Mouse (Mus musculus) macrophage (primary cell): Measurements from ENCODE around the gene Kat2a. TPM values are rescaled to one million over a fixed set of nuclear protein-coding genes. Genes with fewer than 3 reads are reported as not detected.
A peak's percentile ranks its signal among the peaks of the same experiment; 100 is the strongest.

Source experiments
- H3K27ac ChIP-seq: fragments of 350-480 bp; formaldehyde crosslinking; 2 replicates; pipeline ENCODE4 v1.9.0; 2021
- H3K36me3 ChIP-seq: fragments of 350-480 bp; formaldehyde crosslinking; 2 replicates; pipeline ENCODE4 v1.9.0; 2021; ENCODE audit errors: inconsistent target
- H3K4me3 ChIP-seq: fragments of 350-480 bp; formaldehyde crosslinking; 2 replicates; pipeline ENCODE4 v1.9.0; 2021; ENCODE audit errors: inconsistent target
- H3K79me2 ChIP-seq: fragments of 350-480 bp; formaldehyde crosslinking; 2 replicates; pipeline ENCODE4 v1.9.0; 2021; ENCODE audit errors: inconsistent target
- WGBS: methylation state at CpG from one replicate; pipeline ENCODE4 v1.1.7; 2026; ENCODE audit warnings: inconsistent platforms; ENCODE audit not compliant: missing documents; 5-methylcytosine and 5-hydroxymethylcytosine counted together
- polyA plus RNA-seq: library from polyadenylated mRNA; stranded (reverse); fragments of 250-400 nt; gene quantifications from 3 replicates; pipeline ENCODE4 v1.2.4, GENCODE M21; 2018; ENCODE audit warnings: inconsistent platforms
- total RNA-seq, 78 experiments: library from RNA; depleted of rRNA; stranded (reverse); fragments of 250-400 nt; gene quantifications; 1 replicate in 9 of 78; 2 replicates in 24 of 78; 3 replicates in 43 of 78; 4 replicates in 2 of 78; pipeline ENCODE4 v1.2.4; 2018; ENCODE audit warnings: inconsistent platforms in 56 of 78

The Kat2a gene
- total RNA-seq (2018; cell fraction: chromatin; rRNA removed): 10 to 100 TPM; 35.6 to 91.5 (median 59.1) TPM
- 10 to 100 TPM; 11.8 to 23.7 (median 19.2) TPM for total RNA-seq (2018; cell fraction: cytosol; rRNA removed)
- total RNA-seq (2018; cell fraction: nucleus; rRNA removed): 10 to 100 TPM; 16.9 to 85.9 (median 40.5) TPM
- 22.4 to 41.0 TPM (median 23.3 TPM) in 3 replicates for polyA plus RNA-seq

DNA sequence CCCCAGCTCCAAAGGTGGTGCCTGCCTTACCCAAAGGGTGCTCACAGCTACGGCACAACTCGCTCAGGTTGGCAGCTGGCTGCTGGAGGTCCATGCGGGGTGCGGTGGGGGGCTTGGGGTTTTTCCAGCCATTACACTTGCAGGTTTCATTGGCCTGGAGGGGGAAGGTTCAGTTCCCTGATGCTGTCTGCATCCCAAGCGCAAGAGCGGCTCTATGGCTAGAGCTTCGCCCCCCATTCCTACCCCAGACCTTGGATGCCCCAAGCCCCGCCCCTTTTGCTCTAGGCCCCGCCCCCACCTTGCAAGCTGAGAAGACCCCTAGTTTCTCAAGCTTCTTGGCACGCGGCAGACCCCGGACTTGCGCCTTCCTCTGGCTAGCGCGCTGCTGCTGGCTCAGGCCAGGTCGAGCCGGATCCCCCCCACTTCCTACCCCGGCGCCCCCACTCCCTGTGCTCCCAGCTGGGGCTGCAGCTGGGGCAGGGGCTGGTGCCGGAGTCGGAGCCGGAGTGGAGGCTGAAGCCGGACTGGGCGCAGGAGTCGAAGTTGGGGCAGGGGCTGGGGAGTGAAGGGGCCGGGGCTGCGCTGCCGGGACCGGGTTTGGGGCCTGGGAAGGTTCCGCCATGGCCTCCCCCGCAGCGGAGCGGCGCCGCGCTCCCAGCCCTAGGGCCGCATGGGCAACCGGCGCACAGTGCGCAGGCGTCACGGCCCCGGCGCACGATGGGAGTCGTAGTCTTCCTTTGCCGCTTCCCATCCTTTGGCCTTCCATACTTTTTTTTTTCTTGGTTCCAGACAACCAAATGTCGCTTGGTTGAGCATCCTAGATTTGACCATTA is at the start of gene Kat2a:
TSS of gene Kat2a (minus strand) at position 683 of the 833 bp plus-strand sequence.
- Histone ChIP-seq H3K36me3 (peaks cover 50% of the 10 kb centered on the region), H3K27ac (peak within 1 kb of the TSS; percentile 81), H3K79me2 (peaks cover 22% of the 10 kb centered on the region), H3K4me3 (peak within 1 kb of the TSS; percentile 33)
- 2% methylated on average over 44 of the region's 48 CpGs for WGBS

DNA sequence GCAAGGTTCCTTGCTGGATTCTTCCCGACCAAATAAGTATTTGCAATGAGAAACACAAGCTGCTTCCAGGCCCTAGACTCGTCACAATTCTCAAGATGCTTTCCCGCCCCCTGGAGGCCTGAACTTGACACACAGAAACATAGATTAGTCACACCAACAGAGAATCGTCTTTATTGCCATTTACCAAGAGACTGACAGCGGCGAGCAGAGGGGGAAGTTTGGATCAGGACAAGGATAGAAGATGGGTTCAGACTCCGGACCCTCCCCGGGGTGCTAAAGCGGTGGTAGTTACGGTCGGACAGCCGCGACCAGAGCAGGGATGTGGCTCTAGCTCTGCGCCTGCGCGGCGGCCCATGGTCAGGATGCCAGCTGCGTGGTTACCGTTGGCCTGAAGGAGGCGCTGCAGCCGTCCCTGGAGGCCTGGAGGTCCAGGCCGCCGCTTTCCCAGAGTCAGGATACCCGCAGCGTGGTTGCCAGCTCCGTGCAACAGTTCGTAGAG is 49.3 kb upstream of the Kat2a start:
- Histone ChIP-seq H3K27ac (no peak overlapping the region), H3K36me3 (no peaks in the 10 kb centered on the region), H3K79me2 (no peaks in the 10 kb centered on the region), H3K4me3 (peak overlapping the region; percentile 28)
- WGBS: under 1% methylated on average over 27 of the region's 27 CpGs

DNA sequence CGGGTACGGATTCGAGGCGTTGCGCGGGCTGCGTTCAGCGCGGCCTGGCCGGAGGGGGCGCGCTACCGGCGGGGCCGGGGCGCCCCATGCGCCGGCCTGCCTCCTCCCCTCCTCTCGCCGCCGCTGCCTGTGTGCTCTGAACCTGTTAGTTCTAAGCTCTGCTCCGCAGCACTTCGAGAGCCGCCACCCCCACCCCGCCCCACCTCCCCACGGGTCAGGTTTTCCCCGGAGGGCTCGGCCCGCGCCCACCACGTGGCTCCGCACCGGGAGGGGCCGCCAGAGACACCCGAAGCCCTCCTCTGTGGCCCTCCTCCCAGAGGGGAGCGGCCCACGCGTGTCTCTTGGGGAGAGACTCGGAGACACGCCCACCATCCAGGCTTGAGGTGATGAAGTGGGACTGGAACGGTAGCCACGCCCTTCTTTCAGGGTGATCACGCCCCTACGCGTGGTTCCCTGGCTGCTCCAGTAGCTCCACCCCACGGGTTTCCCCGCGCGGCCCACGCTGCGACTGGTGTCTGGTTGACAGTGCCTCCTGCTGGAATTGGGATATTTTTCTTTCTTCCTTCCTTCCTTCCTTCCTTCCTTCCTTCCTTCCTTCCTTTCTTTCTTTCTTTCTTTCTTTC is 47.5 kb upstream of the Kat2a start, which contains the start of gene Kcnh4:
TSS of gene Kcnh4 (minus strand) at position 332 of the 623 bp plus-strand sequence.
- Histone ChIP-seq H3K4me3 (no peak within 1 kb of the TSS), H3K27ac (no peak within 1 kb of the TSS), H3K36me3 (no peaks in the 10 kb centered on the region), H3K79me2 (no peaks in the 10 kb centered on the region)
- WGBS: 3% methylated on average over 47 of the region's 51 CpGs

DNA sequence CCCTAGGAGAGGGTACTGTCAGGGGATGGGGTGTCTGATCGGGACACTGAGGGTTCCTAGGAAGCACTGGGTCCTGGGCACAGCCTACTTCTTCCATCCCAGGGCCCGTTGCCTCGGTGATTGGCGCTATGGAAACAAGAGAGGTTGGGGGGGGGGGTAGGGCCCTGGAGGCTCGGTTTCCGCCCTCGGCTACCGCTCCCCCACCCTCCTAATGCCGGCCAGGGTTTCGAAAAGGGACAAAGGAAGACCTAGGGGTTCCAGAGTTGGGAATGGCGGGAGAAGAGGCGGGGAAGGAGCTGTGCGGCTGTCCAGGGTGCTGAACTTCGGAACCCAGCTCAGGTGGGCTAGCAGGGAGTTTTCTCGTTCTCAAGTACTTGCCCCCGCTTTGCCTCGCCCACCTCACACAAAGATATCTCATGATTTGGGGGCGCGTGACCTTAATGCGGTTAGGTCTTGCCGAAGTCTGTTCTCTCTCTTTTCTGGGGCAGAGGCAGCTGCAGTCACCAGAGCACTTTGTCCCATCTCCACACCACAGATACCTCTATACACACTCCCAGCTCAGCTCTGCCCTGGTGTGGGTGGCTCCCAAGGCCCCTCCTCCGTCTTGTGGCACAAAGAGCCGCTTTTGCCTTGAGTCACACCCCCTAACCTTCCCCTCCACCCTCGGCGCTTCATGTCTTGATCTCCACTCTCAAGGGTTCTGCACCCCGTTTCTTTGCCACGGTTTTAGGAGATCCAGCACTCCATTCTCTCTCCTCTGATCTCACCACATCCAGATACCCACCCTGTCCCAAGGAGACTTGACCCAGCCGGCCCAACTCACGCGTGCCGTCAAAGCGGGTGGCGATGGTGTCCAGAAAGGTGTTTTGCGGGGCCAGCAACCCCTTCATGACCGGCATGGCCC is 46.7 kb upstream of the Kat2a start:
- no peaks in the 10 kb centered on the region for H3K79me2 ChIP-seq
- no peak overlapping the region for H3K4me3 ChIP-seq
- H3K27ac ChIP-seq: no peak overlapping the region
- no peaks in the 10 kb centered on the region for H3K36me3 ChIP-seq
- WGBS: 12% methylated on average over 30 of the region's 35 CpGs

DNA sequence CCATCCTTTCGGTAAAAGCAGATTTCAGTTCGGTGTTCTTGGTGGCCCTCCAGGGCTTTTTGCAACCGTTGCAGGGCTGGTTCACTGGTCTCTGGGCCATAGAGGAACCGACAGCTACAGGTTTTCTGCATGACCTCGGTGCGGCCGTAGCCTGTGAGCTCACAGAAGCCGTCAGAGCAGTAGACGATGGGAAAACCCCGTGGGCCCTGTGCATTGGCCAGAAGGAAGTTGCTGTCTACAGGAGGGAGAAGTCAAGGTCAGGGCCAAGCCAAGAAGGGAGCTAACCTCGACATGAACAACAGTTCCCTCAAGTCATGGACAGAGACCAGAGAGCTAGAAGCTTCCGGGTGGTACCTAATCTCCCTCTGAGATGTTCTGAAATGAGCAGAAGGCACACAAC is 45.3 kb upstream of the Kat2a start:
- no peak overlapping the region for H3K27ac ChIP-seq
- no peaks in the 10 kb centered on the region for H3K36me3 ChIP-seq
- 43% methylated on average over 12 of the region's 12 CpGs for WGBS
- H3K4me3 ChIP-seq: no peak overlapping the region
- H3K79me2 ChIP-seq: no peaks in the 10 kb centered on the region

DNA sequence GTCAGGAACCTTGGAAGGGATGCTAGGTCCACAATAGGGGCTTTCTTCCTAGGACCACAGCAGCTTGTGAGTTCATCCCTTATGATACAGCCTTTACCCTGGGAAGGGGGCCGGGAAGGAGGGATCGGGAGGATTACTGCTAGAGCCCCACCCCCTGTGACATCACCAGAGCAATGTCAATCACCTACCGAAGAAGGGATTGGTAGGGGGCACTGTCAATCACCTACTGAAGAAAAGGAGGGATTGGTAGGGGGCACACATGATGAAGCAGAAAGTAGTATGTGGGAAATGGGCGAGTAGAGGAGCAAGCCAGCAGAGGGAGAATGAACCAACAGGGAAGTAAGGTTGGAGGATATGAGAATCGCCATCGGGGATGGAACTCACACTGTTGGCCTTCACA is 44.2 kb upstream of the Kat2a start:
- Histone ChIP-seq H3K36me3 (no peaks in the 10 kb centered on the region), H3K27ac (no peak overlapping the region), H3K4me3 (no peak overlapping the region), H3K79me2 (no peaks in the 10 kb centered on the region)
- 79% methylated on average over 6 of the region's 6 CpGs for WGBS

DNA sequence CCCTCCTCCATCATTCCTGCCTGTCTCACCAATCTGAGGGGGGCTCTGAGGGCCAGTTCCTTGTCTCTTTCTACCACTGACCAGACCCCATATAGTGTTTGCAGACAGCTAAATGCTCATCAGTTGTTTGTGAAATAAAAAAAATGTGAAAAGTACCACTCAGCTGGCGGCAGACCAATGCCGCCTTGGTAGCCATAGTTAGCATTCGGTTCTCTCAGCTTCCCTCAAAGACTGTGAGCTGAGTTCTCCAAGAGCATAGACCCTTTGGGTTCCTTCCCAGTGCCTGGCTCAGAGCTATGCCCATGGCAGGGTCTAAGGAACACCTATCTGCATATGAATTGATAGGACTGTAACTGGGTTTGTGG is 42.4 kb upstream of the Kat2a start:
- Histone ChIP-seq H3K36me3 (no peaks in the 10 kb centered on the region), H3K27ac (no peak overlapping the region), H3K4me3 (no peak overlapping the region), H3K79me2 (no peaks in the 10 kb centered on the region)
- 97% methylated on average over 3 of the region's 3 CpGs for WGBS

DNA sequence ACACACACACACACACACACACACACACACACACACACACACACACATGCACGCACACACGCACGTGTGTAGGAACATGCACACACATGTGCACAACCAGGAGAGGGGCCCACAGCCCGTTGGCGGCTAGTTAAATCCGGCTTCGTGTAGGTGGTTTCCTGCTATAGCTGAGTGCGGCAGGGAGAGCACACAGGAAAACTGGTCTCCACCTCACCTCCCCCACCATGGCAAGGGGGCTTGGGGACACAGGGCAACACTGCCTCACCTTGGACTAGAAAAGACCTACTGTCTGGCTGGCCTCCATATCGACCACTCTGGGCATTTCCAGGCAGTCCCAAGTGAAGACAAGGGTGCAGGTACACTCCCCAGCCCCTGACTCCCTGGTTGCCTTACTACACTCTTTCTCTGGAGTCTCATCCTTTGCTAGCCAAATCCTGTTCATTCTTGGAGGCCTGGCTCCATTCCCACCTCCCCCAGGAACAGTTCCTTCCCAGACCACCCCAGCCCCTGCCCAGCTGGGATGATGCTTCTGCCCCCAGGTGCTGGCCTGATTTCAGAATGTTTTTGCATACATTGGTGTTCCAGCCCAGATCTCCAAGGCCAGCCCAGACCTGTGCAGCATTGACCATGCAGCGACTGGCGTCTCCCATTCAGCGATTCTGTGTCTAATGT is 41.9 kb upstream of the Kat2a start:
- H3K36me3 ChIP-seq: no peaks in the 10 kb centered on the region
- WGBS: 65% methylated on average over 6 of the region's 12 CpGs
- H3K79me2 ChIP-seq: no peaks in the 10 kb centered on the region
- H3K27ac ChIP-seq: no peak overlapping the region
- no peak overlapping the region for H3K4me3 ChIP-seq

DNA sequence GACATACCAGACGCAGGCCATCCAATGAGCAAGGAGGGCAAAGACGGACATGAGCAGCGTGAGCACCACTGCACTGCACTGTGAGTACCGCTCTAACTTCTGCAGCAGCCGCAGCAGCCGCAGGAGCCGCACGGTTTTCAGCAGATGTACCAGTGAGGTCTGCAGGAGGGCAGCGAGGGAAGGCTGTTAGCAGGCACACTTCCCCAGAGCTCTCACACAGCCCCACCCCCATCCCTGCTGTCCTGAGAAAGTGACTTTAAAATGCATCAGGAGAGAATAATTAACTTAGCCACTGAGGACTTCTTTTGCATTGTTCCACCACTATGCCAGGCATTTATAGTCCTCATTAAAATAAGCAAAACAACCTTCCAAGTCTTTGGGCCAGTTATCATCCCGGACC is 40.0 kb upstream of the Kat2a start:
- WGBS: 62% methylated on average over 10 of the region's 10 CpGs
- no peak overlapping the region for H3K4me3 ChIP-seq
- H3K79me2 ChIP-seq: no peaks in the 10 kb centered on the region
- H3K27ac ChIP-seq: no peak overlapping the region
- no peaks in the 10 kb centered on the region for H3K36me3 ChIP-seq

DNA sequence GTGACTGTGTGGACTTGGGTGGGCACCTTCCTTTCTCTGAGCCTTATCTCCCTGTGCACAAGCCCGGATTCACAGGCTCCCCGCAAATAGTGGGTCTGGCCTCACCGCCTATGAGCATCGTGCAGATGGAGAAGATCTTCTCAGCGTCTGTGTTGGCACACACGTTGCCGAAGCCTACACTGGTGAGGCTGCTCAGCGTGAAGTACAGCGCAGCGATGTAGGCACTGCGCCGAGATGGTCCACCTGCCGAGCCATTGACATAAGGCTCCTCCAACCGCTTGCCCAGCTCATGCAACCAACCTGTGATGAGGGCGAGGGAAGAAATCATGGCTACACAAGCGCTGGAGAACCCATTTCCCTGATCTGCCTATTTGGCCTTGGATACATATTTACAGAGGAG is 37.9 kb upstream of the Kat2a start:
- H3K36me3 ChIP-seq: no peaks in the 10 kb centered on the region
- 93% methylated on average over 16 of the region's 16 CpGs for WGBS
- H3K79me2 ChIP-seq: no peaks in the 10 kb centered on the region
- no peak overlapping the region for H3K4me3 ChIP-seq
- H3K27ac ChIP-seq: no peak overlapping the region

DNA sequence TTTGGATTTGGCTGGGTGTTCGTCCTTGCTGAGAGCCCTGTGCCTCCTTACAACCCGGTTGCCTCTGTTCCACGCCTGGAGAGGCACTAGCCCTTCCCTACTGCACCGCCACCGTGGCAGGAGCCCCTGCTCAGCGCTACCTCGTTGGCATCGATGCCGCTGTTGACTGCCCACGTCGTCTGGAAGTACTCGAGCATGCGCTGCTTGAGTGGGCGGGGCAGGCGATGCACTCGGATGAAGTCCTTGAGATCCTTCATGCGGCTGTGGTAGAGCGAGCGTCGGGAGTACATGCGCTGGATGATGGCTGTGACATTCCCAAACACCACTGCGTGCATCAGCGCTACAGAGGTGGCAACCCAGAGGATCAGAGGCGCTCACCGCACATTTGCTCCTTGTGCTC is 37.2 kb upstream of the Kat2a start:
- Histone ChIP-seq H3K36me3 (no peaks in the 10 kb centered on the region), H3K27ac (no peak overlapping the region), H3K4me3 (no peak overlapping the region), H3K79me2 (no peaks in the 10 kb centered on the region)
- 57% methylated on average over 25 of the region's 25 CpGs for WGBS

DNA sequence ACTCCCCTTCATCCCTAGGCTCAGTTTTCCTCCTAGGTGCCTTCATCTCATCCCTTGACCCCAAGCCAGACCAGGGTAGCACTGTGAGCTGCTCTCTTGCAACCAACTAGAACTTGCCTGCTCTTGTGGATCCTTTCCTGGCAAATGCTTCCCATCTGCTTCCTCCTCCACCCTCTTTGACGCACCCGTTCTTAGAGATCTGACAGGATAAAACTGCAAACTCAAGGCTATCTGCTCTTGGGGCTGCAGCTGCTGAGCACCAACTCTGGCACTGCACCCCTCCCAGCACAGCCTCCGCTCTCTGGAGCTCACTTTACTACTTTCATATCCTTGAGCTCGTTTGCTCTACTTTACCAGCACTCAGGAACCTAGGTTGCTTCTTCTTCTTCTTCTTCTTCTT is 36.4 kb upstream of the Kat2a start:
- Histone ChIP-seq H3K4me3 (no peak overlapping the region), H3K27ac (no peak overlapping the region), H3K79me2 (no peaks in the 10 kb centered on the region), H3K36me3 (no peaks in the 10 kb centered on the region)
- WGBS: 67% methylated on average over 3 of the region's 4 CpGs

DNA sequence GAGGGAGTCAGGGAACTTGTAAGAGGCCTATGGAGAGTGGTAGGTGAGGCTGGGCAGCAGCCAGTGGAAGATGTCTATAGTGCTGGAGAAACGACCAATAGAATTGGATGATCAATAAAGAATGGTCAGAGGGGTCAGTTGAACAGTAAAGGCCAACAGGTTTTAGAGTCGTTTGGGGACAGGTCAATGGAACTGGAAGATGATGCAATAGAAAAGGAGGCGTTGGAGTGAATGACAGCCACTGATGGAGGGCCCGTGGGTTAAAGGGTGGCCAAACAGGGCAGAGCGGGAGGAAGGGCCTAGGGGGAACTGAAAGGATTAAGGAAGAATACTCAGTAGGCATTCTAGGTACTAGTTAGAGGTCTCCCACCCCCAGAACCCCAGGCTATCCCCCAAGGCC is 34.8 kb upstream of the Kat2a start:
- WGBS: 59% methylated on average over 4 of the region's 5 CpGs
- no peaks in the 10 kb centered on the region for H3K36me3 ChIP-seq
- H3K79me2 ChIP-seq: no peaks in the 10 kb centered on the region
- H3K4me3 ChIP-seq: no peak overlapping the region
- no peak overlapping the region for H3K27ac ChIP-seq

DNA sequence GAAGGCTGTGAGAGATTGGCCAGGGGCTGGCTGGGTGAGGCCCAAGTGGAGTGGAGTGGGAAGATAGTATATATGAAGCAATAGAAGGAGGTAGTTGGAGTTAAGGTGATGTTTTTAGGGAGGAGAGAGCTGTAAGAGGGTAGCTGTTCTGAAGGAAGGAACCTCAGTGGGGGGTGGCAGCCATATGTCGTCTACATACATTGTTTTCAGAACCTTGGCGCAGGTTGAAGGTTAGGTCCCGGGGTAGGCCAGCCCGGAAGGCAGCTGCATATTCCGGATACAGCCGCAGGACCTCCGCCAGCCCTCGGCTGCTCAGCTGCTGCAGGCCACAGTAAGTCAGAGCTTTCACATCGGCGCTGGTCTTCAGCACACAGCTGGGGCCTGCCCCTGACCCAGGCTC is 34.3 kb upstream of the Kat2a start:
- no peaks in the 10 kb centered on the region for H3K36me3 ChIP-seq
- no peak overlapping the region for H3K27ac ChIP-seq
- H3K4me3 ChIP-seq: no peak overlapping the region
- H3K79me2 ChIP-seq: no peaks in the 10 kb centered on the region
- 93% methylated on average over 6 of the region's 10 CpGs for WGBS
